Mouse (Mus musculus) CH12.LX (cell line): ENCODE results near the gene Kat2b.

Experiments used
- BHLHE40 ChIP-seq: IDR thresholded peaks from 2 replicates; pipeline ENCODE4 v1.6.1; 2011; ENCODE audit warnings: mild to moderate bottlenecking, low read depth, low read length, improper control_type of control experiment
- CTCF ChIP-seq, 2 experiments: IDR thresholded peaks in 1 of 2; conservative IDR thresholded peaks in 1 of 2; 2 replicates each; pipeline ENCODE4 v1.5.1; 2011 to 2012; ENCODE audit warnings: low read depth in 2 of 2, low read length in 2 of 2, improper control_type of control experiment in 1 of 2, inconsistent platforms in 1 of 2, mild to moderate bottlenecking in 1 of 2, moderate library complexity in 1 of 2
- GABPA ChIP-seq: IDR thresholded peaks from 2 replicates; pipeline ENCODE4 v1.6.1; 2012; ENCODE audit warnings: low read depth, low read length, improper control_type of control experiment, inconsistent platforms; ENCODE audit not compliant: insufficient replicate concordance
- MAX ChIP-seq: IDR thresholded peaks from 2 replicates; pipeline ENCODE4 v1.6.1; 2011; ENCODE audit warnings: low read length, improper control_type of control experiment
- NELFE ChIP-seq: IDR thresholded peaks from 2 replicates; pipeline ENCODE4 v1.6.1; 2011; ENCODE audit warnings: low read depth, low read length, improper control_type of control experiment
- POLR2A ChIP-seq: IDR thresholded peaks from 2 replicates; pipeline ENCODE4 v1.6.1; 2011; ENCODE audit warnings: low read depth, mild to moderate bottlenecking, improper control_type of control experiment, low read length
- POLR2AphosphoS2 ChIP-seq: IDR thresholded peaks from 2 replicates; pipeline ENCODE4 v1.6.1; 2011; ENCODE audit warnings: low read depth, low read length, improper control_type of control experiment
- SIN3A ChIP-seq: IDR thresholded peaks from 2 replicates; pipeline ENCODE4 v1.6.1; 2012; ENCODE audit warnings: low read length, improper control_type of control experiment, inconsistent platforms
- SMC3 ChIP-seq: IDR thresholded peaks from 2 replicates; pipeline ENCODE4 v1.6.1; 2011; ENCODE audit warnings: low read depth, low read length, improper control_type of control experiment
- TCF12 ChIP-seq: IDR thresholded peaks from 2 replicates; pipeline ENCODE4 v1.6.1; 2014; ENCODE audit warnings: low read depth, mild to moderate bottlenecking, inconsistent platforms, low read length, improper control_type of control experiment
- USF1 ChIP-seq: IDR thresholded peaks from 2 replicates; pipeline ENCODE4 v1.6.1; 2014; ENCODE audit warnings: low read depth, mild to moderate bottlenecking, inconsistent platforms, low read length, improper control_type of control experiment
- ZC3H11A ChIP-seq: IDR thresholded peaks from 2 replicates; pipeline ENCODE4 v1.6.1; 2012; ENCODE audit warnings: low read depth, mild to moderate bottlenecking, inconsistent platforms, low read length, improper control_type of control experiment
- ZKSCAN1 ChIP-seq: IDR thresholded peaks from 2 replicates; pipeline ENCODE4 v1.6.1; 2012; ENCODE audit warnings: low read depth, inconsistent platforms, low read length, improper control_type of control experiment, borderline replicate concordance

GRCm38 (mm10) chr17:53688877-53689802 is 122.5 kb downstream of the Kat2b start, which contains the start of gene Sgo1:
- TF ChIP-seq ZC3H11A (no peak), POLR2A (peak; percentile 97), CTCF (conservative IDR thresholded peaks at IDR 0.05 in 1 of 2, IDR thresholded peaks at IDR 0.05 in 1 of 2; ENCODE audit: low read depth in 2 of 2, low read length in 2 of 2) (peak in 1 of 2 experiments; percentile 53; a peak in 2 of 4 replicates), MAX (peak; percentile 98), USF1 (peak; percentile 100), TCF12 (peak; percentile 79), BHLHE40 (peak; percentile 76), SIN3A (peak; percentile 98), SMC3 (peak; percentile 12; the same call in 1 of the 2 replicates), ZKSCAN1 (no peak), GABPA (no peak), POLR2AphosphoS2 (peak; percentile 83; the same call in 1 of the 2 replicates), NELFE (peak; percentile 76)
